Mouse (Mus musculus) granulocyte monocyte progenitor cell, adult 5-6 weeks (primary cell): ENCODE data around the gene Lrp1. TPM values are rescaled to one million over a fixed set of nuclear protein-coding genes. Genes with fewer than 3 reads are reported as not detected.

Experiments used
- ATAC-seq: replicated peaks from 2 replicates; pipeline ENCODE4 v1.8.0; 2016; ENCODE audit warnings: mild to moderate bottlenecking, moderate TSS enrichment, inconsistent platforms; ENCODE audit not compliant: poor library complexity, severe bottlenecking
- total RNA-seq, 2 experiments: library from RNA; stranded (forward) in 1 of 2; stranded (reverse) in 1 of 2; fragments of 200-712, 200-1000 nt in 1 of 2; fragments of >200 nt in 1 of 2; fragmentation: Nextera tagmentation in 1 of 2; gene quantifications; 2 replicates each; pipeline ENCODE4 v1.2.3; 2014 to 2017

Lrp1 gene
- total RNA-seq, 2 experiments from 2014 or later = 15.0 to 18.1 TPM

- no peak for ATAC-seq
Observed at GRCm38 (mm10) chr10:127617294-127617693, 3.7 kb downstream of the Lrp1 start.

- ATAC-seq = no peak
Observed at GRCm38 (mm10) chr10:127616261-127616679, 4.7 kb downstream of the Lrp1 start.

- ATAC-seq = no peak
Observed at GRCm38 (mm10) chr10:127615591-127615990, 5.4 kb downstream of the Lrp1 start.

GRCm38 (mm10) chr10:127615034-127615374 is 5.9 kb downstream of the Lrp1 start:
- no peak for ATAC-seq

GRCm38 (mm10) chr10:127614236-127615033 is 6.5 kb downstream of the Lrp1 start:
- ATAC-seq = no peak

- no peak for ATAC-seq
Observed at GRCm38 (mm10) chr10:127612079-127612775, 8.7 kb downstream of the Lrp1 start.

- no peak for ATAC-seq
Observed at GRCm38 (mm10) chr10:127610066-127610415, 10.9 kb downstream of the Lrp1 start.

- ATAC-seq = no peak
Observed at GRCm38 (mm10) chr10:127609415-127610065, 11.4 kb downstream of the Lrp1 start.

- no peak for ATAC-seq
Observed at GRCm38 (mm10) chr10:127607059-127607458, 13.9 kb downstream of the Lrp1 start.

- ATAC-seq = no peak
Observed at GRCm38 (mm10) chr10:127605756-127606155, 15.2 kb downstream of the Lrp1 start.

- ATAC-seq = no peak
Observed at GRCm38 (mm10) chr10:127605251-127605547, 15.7 kb downstream of the Lrp1 start.

- ATAC-seq = peak; percentile 88
Observed at GRCm38 (mm10) chr10:127604465-127605250, 16.3 kb downstream of the Lrp1 start.

- ATAC-seq = peak; percentile 30; the same call in 1 of the 2 replicates
Observed at GRCm38 (mm10) chr10:127603437-127604371, 17.2 kb downstream of the Lrp1 start.

GRCm38 (mm10) chr10:127602194-127602593 is 18.8 kb downstream of the Lrp1 start:
- no peak for ATAC-seq

- ATAC-seq = 0 out of 2 replicates have a peak, but pooled peaks have one; percentile 10
Observed at GRCm38 (mm10) chr10:127599779-127600541, 21.0 kb downstream of the Lrp1 start.

GRCm38 (mm10) chr10:127599252-127599651 is 21.7 kb downstream of the Lrp1 start:
- ATAC-seq = no peak

- no peak for ATAC-seq
Observed at GRCm38 (mm10) chr10:127598607-127599006, 22.3 kb downstream of the Lrp1 start.

- ATAC-seq = peak; percentile 70
Observed at GRCm38 (mm10) chr10:127597311-127597901, 23.5 kb downstream of the Lrp1 start.
